24 mouse cellular contexts compared by ENCODE assay signal in the genomic region with DNA sequence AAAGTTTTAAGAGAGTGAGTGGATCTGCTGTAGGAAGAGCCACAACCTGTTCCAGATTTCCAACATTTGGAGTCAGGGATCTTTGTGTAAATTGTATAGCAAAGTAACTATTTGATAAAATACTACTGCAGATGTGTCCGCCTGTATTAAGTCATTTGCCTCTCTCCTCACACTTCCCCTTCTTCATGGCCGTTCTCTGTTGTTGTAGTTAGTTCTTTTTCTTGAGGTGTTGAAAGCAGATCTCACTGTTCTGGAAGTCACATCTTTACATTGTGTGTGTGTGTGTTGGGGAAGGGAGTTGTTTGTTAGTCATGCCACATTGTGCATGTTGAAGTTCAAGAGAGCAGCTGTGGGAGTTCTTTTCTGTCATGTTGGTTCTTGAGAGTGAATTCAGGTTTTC. TPM values are rescaled to one million over a fixed set of nuclear protein-coding genes. Genes with fewer than 3 reads are reported as not detected.
DNase-seq lines count a peak whose midpoint lies in the region; ATAC-seq and TF ChIP-seq lines count a peak whose summit lies in the region.
"Had no signal": no experiment of that assay in that cellular context is flagged by ENCODE, and none has a peak within 500 bp of the region (broad histone marks: within the 10 kb centered on the region; RNA-seq: fewer than 3 reads in every experiment).

No protein-coding gene starts in this region.

- H3K4me3 ChIP-seq in neural tube, embryonic 15.5 days (replicated peaks): no peak overlapping the region
- no peak overlapping the region for H3K4me3 ChIP-seq in thymus, adult 2 months (ENCODE audit: control insufficient read depth, insufficient read depth, low read length)
- H3K4me3 ChIP-seq: embryonic facial prominence, embryonic 10.5 days; embryonic facial prominence, embryonic 12.5 days; forebrain, embryonic 13.5 days; forebrain, embryonic 15.5 days had no signal

- WGBS in neural tube, embryonic 15.5 days: 93% methylated on average over 2 of the region's 2 CpGs
- 86% methylated on average over 2 of the region's 2 CpGs for WGBS in thymus, adult 2 months

- no peaks in the 10 kb centered on the region for H3K9me3 ChIP-seq in neural tube, embryonic 15.5 days (replicated peaks)
- H3K9me3 ChIP-seq: embryonic facial prominence, embryonic 10.5 days; embryonic facial prominence, embryonic 12.5 days; forebrain, embryonic 13.5 days; forebrain, embryonic 15.5 days; G1E had no signal

- TF ChIP-seq CTCF in thymus, adult 2 months (IDR thresholded peaks at IDR 0.05; ENCODE audit: borderline replicate concordance, control insufficient read depth, extremely low read depth, insufficient read depth, low read length, poor library complexity): no peak

- H3K27ac ChIP-seq in neural tube, embryonic 15.5 days (replicated peaks): no peak overlapping the region
- no peak overlapping the region for H3K27ac ChIP-seq in thymus, adult 2 months (ENCODE audit: control insufficient read depth, insufficient read depth, low read length)
- H3K27ac ChIP-seq: embryonic facial prominence, embryonic 10.5 days; embryonic facial prominence, embryonic 12.5 days; forebrain, embryonic 13.5 days; forebrain, embryonic 15.5 days had no signal

- peak; percentile 32 for DNase-seq in A20 (ENCODE audit: low read depth, low spot score)
- DNase-seq in thymus, adult 2 months: no peak
- DNase-seq: adrenal gland, adult 8-10 months; adrenal gland, postnatal 14 days; adrenal gland, postnatal 36 days; B cell, adult 2 months; cerebellum, adult 11-12 months; cerebellum, adult 2 months; cerebellum, adult 9-10 months; cerebellum, postnatal 10 days; cerebellum, postnatal 25 days had no signal

- no peak overlapping the region for H3K4me2 ChIP-seq in neural tube, embryonic 15.5 days
- H3K4me2 ChIP-seq: embryonic facial prominence, embryonic 12.5 days; forebrain, embryonic 13.5 days; forebrain, embryonic 15.5 days had no signal

- H3K27me3 ChIP-seq in neural tube, embryonic 15.5 days (replicated peaks): no peaks in the 10 kb centered on the region
- no peaks in the 10 kb centered on the region for H3K27me3 ChIP-seq in thymus, adult 2 months (ENCODE audit: control insufficient read depth, insufficient read depth, low read length)
- H3K27me3 ChIP-seq: CH12.LX; embryonic facial prominence, embryonic 12.5 days; forebrain, embryonic 13.5 days; forebrain, embryonic 15.5 days; Patski had no signal

- H3K36me3 ChIP-seq in neural tube, embryonic 15.5 days: peaks cover 4% of the 10 kb centered on the region
- H3K36me3 ChIP-seq in thymus, adult 2 months (ENCODE audit: control insufficient read depth, insufficient read depth, low read length): peaks cover 5% of the 10 kb centered on the region

- peak; percentile 63 for ATAC-seq in granulocyte monocyte progenitor cell, adult 5-6 weeks (replicated peaks; ENCODE audit: poor library complexity, severe bottlenecking)
- ATAC-seq in megakaryocyte progenitor cell, adult 5-6 weeks (replicated peaks; ENCODE audit: poor library complexity): 0 out of 2 replicates have a peak, but pooled peaks have one; percentile 29
- ATAC-seq in neural tube, embryonic 15.5 days (ENCODE audit: low FRiP score): no peak
- ATAC-seq in frontal cortex, adult (ENCODE audit: low TSS enrichment): no peak
- ATAC-seq: activated CD4-positive, CD25-positive, alpha-beta regulatory T cell, adult 4 months; CD4-positive, CD25-positive, alpha-beta regulatory T cell, adult 4 months; forebrain, embryonic 13.5 days; forebrain, embryonic 15.5 days; Patski had no signal

- no peak overlapping the region for H3K9ac ChIP-seq in neural tube, embryonic 15.5 days (replicated peaks)
- H3K9ac ChIP-seq: embryonic facial prominence, embryonic 12.5 days; forebrain, embryonic 13.5 days; forebrain, embryonic 15.5 days had no signal

- no peaks in the 10 kb centered on the region for H3K4me1 ChIP-seq in neural tube, embryonic 15.5 days
- no peaks in the 10 kb centered on the region for H3K4me1 ChIP-seq in thymus, adult 2 months (replicated peaks; ENCODE audit: control insufficient read depth, insufficient read depth, low read length)
- H3K4me1 ChIP-seq: embryonic facial prominence, embryonic 10.5 days; embryonic facial prominence, embryonic 12.5 days; forebrain, embryonic 13.5 days had no signal

- TF ChIP-seq POLR2A in thymus, adult 2 months (IDR thresholded peaks at IDR 0.05; ENCODE audit: control insufficient read depth, extremely low read depth, insufficient read depth, low read length, poor library complexity): no peak

RNA-seq across cellular contexts. Expression of a gene that starts 10.4 kb away (rescaled TPM):
- total RNA-seq in granulocyte monocyte progenitor cell, adult 5-6 weeks (2014; fragmentation: Nextera tagmentation): 143 and 209 TPM in 2 replicates
- 111 and 138 TPM in 2 replicates for total RNA-seq in granulocyte monocyte progenitor cell, adult 5-6 weeks (2017)
- 223 and 232 TPM in 2 replicates for total RNA-seq in megakaryocyte progenitor cell, adult 5-6 weeks (2015)
- 104 and 140 TPM in 2 replicates for total RNA-seq in megakaryocyte progenitor cell, adult 5-6 weeks (2017)
- polyA plus RNA-seq in neural tube, embryonic 15.5 days (2015; fragmentation: Nextera tagmentation; extraction: Ambion mirVana): 137 and 161 TPM in 2 replicates
- polyA plus RNA-seq in thymus, adult 2 months (2012; rRNA removed): 91.1 and 114 TPM in 2 replicates

Comparison
In these comparisons a context has a peak if more than half of its experiments do, and no peak if none do; other contexts are left out.
1. ATAC-seq: peak in granulocyte monocyte progenitor cell, adult 5-6 weeks (single experiment) and megakaryocyte progenitor cell, adult 5-6 weeks (single experiment); none in neural tube, embryonic 15.5 days (single experiment) and frontal cortex, adult (single experiment).